Mouse (Mus musculus) kidney, postnatal 36 days (tissue): ENCODE measurements at regions not wholly inside any gene's neighbourhood (a gene's known extent, or its start where the extent isn't known, plus 50 kb on each side); places are given as distances from the start of the nearest gene placed in this dataset.
A peak's percentile ranks its signal among the peaks of the same experiment; 100 is the strongest.

Experiments used
- DNase-seq, 2 experiments: peaks; one replicate each; pipeline ENCODE4 v3.0.0; 2021 to 2022; ENCODE audit warnings: mixed read lengths in 2 of 2

DNA sequence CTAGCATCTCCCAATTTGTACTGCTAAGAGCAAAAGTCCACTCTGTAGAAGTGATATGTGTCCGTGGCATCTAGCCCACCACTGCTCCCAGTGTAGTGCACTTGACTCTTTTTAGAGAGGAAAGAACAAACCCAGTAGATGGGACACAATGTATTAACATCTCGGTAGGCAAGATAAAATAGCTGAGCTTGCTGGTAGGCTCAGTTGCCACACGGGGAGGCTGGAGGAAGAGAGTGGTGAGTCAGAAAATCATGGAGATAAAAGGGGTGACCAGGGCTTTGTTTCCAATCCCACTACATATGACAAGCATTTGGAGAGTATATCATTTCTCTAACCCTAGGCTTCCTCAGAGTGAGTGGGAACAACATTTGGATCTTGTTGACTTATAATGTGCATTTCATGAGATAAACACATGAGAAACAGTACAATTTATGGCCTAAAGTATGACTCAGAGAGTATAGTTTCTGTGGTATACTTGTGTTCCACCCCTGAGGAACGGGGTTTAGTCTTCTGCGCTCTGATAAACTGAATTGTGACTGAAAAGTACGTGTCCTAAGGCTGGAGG is 235.4 kb downstream of the Fam49a start:
- DNase-seq: no peak

DNA sequence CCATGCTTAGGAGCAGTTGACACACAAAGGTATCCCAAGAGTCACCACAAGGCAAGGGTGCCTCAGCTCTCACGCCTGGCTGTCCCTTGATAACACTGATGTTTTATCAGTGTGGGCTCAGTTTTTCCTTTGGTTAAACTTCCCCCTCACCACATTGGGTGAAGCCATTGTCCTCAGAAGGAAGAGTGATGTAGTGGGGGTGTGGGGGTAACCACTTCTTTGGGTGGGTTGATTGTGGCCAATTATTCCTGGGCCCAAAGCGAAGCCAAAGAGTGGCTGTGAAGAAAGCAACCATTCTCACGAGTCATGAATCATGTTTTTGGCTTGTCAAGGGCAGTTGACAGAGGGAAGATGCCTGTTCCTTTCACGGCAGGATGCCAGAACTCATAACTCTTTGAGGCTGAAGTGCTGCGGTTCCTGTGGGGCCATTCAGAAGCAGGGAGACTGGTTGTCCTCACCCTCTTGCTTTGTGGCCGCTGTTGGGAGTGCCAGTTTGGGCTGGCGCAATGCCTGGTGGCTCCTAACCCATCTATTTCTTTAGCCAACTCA is 234.7 kb downstream of the Fam49a start:
- peak; percentile 26 to 31 for DNase-seq

DNA sequence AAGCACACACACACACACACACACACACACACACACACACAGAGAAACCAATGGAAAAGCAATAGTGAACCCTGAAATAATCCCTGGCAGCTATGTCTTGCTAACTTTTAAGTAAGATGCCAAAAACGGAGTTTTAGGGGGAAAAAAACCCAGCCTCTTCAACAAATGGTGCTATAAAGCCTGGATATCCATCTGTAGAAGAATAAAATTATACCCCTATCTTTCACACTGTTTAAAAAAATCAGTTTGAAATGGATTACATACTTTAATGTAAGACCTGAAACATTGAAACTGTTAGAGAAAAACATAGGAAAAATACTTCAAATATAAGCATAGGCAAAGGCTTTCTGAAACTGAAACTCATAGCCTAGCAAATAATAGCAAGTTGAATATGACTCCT is 228.2 kb downstream of the Fam49a start:
- no peak for DNase-seq

DNA sequence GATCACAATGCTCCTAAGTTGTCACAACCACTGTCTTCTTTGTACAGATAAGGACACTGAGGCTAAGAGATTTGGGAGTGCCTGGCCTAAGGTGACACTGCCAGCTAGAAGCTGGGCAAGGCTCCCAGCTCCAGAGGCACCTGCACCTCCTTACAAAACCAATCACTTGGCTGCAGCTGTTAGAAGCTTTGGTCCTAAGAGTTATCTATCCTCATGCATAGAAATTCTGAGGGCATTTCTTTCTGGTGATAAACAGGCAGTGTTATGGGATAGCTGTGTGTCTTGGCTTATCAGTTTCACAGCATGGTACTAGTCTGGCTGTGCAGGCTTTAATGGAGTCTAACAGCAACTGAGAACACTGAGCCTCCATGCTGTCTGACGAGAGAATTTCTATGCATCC is 226.2 kb downstream of the Fam49a start:
- no peak for DNase-seq

DNA sequence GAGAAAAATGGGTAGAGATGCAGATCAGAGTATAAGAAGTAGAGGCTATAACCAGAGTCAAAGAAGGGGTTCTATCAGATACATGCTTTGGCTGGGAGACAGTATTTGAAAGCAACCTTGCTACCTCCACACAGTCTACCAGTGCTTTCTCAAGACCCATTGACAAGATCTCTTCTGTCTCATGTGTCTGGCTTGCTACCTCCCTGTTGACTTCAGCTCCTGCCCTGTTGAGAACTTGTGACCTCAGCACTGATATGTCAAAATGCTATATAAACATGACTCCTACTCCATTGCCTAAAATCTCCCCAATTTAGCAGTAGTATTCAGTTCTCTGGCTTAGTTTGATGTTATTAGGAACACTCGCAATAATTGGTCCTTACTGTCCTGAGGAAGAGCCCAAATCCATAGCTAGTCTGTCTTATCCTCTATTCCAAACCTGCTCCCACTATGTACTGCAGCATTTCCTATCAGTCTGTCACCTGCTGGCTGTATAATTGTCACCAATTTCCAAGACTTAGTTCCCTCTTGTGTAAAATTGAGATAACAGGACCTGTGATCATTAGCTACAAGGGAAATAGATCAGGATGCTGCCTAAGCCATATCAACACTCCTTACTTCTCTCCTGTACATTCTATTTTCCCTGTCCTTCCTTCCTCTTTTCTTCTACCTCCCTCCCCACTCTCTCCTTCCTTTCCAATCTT is 224.9 kb downstream of the Fam49a start:
- DNase-seq: no peak

DNA sequence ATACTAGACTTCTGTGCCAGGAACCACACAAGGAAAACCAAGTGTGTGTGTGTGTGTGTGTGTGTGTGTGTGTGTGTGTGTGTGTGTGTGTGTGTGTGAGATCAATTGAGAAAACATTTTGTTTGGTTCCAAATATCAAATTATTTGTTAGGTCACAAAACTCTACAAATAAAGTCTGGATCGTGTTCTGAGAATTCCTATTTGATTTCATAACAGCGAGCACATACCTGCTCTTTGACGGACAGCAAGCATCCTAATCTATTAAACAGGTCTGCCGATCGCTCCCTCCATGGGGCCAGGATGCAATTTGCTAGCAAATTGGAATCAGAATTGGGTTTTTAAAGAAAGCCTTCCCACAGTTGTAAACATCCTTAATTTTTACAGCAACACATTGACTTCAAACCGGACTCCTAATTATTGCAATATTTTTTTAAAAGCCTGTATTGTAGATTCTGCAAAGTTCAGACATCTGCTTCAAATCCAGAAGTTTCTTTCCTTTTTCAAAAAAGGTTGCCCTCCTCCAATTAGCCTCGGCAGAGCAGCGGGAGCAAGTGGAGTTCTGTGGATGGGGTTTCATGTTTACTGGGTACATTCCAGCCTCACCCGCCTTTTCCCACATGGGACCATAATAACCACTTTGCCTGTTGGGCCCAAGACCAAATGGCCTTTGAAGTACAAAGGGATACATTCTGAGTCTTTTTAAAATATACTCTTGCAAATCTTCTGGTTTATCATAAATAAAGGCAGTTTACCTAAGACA is 223.2 kb downstream of the Fam49a start:
- DNase-seq: no peak

DNA sequence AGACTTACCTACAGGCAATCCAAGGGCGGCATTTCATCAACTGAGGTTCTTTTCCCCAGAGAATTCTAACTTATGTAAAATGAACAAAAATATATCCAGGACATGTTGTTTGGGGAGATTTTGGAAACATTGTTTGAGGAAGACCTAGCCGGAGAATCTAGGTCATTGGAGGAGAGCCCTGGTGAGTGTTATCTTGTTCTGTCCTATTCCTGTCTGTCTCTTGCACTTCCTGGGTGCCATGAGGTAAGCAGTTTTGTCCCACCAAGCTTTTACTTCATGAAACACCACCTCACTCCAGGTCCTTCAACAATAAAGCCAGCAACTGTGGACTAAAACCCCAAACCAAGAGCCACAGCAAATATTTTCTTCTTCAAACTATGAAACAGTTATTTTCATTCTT is 218.5 kb downstream of the Fam49a start:
- DNase-seq: no peak

DNA sequence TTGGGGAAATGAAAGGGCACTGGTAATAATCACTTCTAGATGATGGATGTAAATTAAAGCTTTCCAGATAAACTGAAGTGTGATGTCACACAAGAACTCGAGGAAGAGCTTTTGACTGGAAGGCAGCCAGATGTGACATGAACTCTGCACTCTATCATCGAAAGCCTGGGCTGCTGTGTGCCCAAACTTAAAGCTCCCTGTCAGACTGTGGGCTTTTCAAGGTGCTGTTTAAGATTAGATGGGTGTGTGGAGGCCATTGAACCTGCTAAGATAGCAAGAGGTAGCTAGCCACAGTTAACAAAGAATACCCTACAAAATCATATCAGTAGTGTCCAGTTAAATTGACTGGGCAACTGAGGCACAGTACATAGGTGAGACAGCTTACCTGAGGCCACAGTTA is 190.1 kb downstream of the Fam49a start:
- DNase-seq: no peak

DNA sequence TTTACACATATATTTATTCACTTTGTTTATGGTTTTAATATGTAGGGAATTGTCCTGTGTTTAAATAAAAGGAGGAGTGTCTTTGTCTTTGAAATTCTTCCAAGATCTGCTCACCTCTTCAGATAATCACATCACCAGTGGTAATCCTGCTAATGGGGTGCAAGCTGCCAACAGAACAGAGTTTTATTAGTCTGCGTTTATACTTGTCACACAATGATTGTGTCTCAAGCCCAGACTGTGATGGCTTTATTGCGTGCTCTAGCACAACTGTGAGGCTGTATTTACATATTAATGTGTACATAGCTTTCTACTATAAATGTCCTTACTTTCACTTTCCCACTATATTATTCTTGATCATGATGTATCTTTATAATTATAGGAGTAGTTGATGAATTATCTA is 184.8 kb downstream of the Fam49a start:
- DNase-seq: no peak

DNA sequence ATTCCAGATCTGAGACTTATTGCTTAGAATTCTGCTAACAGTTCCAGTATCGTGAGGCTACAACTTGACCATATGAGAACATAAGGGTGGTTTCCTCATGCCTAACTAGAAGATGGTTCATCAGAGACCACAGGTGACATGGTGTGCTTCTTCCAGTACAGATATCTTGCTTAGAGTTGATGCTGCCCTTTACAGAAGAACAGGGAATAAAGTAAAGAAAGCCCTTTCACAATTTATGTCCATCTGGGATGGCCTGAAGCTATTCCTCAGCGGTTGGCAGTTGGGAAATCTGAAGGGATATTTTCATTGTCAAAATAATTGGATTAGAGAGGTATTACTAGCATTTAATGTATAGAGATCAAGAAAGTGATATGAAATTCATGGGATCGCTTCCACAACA is 184.3 kb downstream of the Fam49a start:
- no peak for DNase-seq

DNA sequence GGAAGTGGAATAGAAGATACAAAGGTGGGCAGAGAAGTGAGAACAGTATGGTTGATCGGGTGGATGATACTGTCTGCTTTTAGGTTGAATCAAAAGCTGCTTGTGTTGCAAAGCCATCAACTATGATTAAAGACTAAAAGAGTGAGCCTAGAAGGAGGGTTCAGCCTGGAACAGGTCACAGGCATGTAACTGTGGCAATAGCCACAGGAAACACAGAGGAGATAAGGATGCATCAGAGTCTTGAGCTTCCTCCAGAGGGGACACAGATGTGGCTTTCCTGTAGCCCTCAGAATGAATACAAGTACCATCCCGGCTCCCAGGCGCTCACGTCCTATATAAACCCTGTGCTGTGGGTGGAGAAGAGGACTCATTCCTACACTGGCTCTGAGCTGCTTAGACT is 180.9 kb downstream of the Fam49a start:
- DNase-seq: no peak

DNA sequence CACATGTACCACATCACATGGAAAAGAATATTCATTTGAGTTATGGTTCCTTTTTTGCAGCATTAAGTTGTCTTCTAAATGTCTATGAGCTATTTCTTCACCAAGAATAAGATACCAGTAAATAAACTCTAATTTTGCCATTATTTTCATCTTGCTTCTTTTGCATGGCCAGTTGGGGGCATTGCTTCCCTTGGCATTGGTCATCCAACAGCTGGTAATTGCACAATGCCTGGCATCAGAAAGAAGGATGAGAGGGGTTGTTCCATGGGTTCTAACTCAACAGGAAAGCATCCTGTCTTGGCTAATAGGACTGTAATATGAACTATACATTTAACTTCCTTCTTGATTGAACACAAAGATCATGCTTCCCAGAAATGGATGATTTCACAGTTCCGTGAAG is 174.4 kb downstream of the Fam49a start:
- DNase-seq: peak; percentile 7 to 30

DNA sequence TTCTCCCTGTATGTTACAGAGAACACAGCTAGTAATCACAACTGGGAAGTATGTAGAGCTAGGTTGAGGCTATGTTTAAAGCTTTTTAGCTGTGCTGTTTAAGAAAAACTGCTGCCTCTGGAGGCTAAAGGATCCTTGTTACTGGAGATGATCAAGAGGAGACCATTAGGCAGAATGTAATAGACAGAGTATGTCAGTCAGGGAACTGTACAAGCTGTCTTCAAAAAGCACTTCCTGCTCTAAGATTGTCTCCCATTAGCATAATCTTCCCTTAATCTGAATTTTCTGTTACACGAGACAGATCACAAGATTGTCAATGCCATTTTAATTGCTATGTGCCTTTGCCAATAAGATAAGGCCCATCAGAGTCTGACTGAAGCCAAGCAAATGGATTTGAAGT is 170.7 kb downstream of the Fam49a start:
- no peak for DNase-seq
